Mouse (Mus musculus) ovary, postnatal 36 days (tissue): ENCODE results near the gene Snx15.
"Not testable (repeated sequence)": the region's sequence is repeated elsewhere in the genome, so short reads cannot be mapped to it uniquely, and the experiment has no call there.

Source experiments
- DNase-seq: peaks from one replicate; pipeline ENCODE4 v3.0.0; 2022; ENCODE audit warnings: low spot score, mixed read lengths

Gene Snx15

DNA sequence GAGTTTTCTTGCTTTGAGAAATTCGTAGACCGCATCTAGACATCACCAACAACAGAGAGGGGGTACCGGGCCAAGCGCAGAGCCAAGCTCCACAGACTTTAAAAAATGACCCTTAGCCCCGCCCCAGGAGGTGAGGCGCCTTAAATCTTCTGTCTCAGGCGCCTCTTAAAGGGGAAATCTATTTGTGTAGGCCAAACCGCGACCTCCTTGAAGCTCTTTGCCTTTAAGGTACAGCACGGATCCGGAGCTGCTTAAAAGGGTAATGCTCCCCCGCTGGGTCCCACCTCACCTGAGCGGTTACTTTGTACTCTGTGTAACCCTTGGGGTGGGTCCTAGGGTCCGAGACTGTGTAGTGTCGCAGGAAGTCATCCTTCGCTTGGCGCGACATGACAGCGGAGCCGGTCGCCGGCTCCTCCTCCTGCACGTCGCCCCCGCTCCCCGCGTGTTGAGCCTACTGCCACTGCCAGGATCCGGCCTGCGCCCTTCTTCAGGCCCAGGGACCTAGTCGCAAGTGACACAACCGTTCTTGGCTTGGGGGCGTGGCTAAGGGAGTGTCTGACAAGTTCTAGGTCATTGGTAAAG lies at the start of gene Snx15:
TSS of gene Snx15 (minus strand) at position 545 of the 582 bp plus-strand sequence.
- DNase-seq, result peak; percentile 90

DNA sequence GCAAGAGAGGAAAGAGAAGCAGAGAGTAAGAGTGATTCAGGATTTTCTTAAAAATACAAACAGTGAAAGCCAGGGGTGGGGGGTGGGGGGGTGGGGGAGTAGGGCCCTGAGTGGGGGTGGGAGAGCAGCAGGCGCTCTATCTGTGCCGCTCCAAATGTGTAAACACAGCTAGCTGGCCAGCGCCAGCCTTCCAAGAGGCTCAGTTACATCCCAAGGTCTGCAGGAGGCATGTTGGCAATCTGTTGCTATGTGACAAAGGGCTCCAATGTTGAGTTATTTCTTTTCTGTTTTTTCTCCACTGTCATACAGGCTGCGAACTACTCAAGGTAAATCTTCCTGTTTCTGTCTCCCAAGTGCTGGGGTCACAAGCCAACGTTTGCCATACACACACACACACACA lies 46.7 kb upstream of the Snx15 start:
- DNase-seq, result peak; percentile 53

DNA sequence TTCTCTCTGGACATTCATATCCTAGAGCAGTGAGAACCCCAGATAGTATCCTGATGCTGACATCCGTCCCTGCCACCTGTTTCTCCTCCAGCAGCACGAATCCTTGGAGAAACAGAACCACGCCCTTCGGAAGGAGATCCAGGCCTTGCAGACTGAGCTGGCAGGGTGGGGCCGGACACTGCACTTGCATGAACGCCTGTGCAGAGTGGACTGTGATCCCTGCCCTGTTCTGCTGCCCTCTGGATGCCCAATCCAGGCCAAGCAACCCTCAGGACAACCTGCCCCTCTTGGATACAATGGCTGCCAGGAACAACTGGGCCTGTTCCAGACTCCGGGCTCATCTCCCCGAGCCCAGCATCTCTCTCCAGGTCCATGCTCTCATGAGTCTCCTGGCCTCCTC lies 43.1 kb upstream of the Snx15 start:
- DNase-seq, result no peak

DNA sequence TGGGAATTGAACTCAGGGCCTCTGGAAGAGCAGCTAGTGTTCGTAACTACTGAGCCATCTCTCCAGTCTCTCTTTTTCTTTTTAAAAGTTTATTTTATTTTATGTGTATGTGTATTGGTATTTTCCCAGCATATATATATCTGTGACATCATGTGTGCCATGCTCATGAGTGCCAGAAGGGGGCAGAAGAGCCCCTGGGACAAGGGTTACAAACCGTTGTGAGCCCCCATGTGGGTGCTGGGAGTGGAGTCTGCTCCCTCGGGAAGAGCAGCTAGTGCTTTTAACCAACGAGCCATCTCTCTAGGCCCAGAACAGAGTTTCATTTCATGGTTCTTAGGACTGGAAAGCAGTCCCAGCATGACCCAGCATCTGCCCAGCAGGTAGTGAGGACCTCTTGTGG lies 38.6 kb upstream of the Snx15 start:
- no peak for DNase-seq

DNA sequence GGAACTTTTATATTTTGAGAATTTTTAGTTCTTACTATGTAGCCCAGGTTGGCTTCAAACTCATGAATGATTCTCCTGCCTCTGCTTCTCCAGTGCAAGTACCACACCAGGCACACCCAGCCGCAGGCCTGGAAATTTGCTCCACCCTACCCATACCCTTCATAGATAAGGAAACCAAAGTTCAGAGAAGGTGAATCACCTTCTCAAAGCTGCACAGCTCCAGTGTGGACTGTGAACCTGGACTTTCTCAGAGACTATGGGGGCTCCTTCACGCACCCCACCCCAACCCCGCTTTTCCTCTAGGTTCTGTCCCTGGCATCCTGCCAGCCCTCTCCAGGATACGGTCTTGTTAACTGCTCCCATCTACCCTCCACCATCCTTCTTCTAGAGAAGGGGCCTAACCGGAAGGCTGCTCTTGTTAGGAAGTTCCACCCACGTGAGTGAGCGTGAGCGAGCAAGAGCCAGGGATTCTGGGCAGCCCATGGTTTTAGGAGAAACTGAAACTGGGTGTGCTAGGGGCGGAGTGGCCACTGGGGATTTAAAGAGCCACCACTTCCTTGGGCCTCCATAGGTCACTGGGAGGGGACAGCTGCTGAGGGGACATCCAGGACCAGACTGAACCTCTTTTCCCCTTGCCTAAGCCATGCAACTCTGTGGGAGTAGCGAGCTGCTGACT lies 35.9 kb upstream of the Snx15 start:
- DNase-seq, result no peak

DNA sequence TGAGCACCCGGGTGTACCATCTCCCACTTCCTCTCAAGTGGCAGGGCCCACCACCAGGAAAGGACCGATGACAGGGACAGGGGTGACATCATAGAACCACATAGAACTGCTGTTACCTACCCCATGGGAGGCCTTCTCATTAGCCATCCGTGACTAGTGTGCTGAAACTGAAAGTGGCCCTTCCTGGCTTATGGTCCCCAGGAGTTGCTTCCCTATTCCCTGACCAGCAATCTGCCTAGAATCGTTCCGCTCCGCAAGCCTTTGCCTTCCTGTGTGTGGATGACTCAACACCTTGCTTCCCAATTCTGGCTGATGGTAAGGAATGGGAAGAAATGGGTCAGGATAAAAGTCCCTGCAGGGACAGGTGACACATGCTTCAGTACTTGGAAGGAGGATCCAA lies 29.1 kb upstream of the Snx15 start:
- DNase-seq, result no peak

DNA sequence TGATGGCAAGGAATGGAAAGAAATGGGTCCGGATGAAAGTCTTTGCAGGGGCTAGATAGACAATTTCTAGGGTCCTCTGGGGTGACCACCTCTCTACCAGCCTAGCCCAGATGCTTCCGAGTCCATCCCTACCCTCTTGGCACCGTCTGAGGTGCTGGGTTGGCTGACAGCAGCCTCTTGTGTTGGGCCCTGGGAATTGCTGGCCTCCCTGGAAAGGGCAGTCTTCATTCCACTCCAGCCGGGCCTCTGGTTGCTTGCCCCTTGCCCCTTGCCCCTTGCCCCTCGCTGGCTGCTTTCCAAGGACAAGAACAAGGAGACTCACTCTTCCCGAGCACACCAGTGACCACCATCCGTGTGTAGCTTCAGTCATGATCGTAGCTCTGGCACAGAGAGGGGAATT lies 28.3 kb upstream of the Snx15 start:
- DNase-seq, result no peak

DNA sequence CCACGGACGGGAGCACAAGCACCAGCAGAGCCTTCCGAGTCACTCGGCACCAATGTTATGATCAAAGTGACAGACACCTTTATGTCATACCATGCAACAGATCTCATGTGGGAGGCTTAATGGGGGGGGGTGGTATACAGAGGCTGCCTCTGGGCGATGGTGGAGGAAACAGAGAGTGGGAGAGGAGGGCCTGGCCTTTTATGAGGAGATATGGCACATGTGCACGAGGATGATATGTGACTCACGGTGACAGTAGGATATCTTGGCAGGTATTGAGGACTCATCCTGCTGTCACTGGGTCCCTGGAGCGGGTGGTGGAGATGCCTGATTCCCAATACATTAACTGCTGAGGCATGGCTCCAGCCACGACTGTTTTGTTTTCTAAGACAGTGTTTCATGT lies 27.1 kb upstream of the Snx15 start:
- no peak for DNase-seq

DNA sequence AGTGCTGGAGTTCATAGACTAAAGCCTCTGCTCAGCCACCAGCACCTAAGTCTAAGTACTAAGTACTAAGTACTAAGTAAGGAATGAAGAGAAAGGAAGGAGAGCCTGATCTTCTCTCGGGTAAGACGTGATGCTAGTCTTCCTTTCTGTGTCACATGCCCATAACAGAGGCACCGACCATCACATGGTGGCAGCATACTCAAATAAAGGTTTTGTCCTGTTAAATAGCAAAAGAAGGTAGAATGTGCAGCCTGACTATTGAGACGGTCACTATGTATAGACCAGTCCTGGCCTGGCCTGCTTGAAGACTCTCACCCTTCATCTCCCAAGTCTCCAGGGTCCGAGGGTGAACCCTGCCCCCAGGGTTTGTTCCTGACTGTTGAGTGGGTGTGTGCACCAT lies 16.7 kb upstream of the Snx15 start:
- no peak for DNase-seq

DNA sequence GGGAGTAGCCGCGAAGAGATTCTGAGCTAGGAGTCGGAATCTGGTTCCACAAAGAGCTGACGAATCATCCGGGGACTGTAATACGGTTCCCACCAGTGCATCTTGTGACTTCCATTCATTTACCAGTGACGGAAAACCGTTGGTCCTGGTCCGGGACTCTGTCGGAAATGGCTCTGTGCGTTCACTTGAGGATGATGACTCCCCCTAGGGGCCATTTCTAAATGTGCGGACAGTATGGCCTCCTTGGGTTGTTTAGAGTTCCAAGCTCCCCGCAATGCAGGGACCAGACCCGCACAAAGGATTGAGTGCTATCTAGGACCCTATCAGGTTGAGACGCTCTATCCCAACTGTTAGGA lies 13.3 kb upstream of the Snx15 start, which contains the start of gene Arl2:
TSS of gene Arl2 (minus strand) at position 155 of the 356 bp plus-strand sequence.
- peak; percentile 55 for DNase-seq

DNA sequence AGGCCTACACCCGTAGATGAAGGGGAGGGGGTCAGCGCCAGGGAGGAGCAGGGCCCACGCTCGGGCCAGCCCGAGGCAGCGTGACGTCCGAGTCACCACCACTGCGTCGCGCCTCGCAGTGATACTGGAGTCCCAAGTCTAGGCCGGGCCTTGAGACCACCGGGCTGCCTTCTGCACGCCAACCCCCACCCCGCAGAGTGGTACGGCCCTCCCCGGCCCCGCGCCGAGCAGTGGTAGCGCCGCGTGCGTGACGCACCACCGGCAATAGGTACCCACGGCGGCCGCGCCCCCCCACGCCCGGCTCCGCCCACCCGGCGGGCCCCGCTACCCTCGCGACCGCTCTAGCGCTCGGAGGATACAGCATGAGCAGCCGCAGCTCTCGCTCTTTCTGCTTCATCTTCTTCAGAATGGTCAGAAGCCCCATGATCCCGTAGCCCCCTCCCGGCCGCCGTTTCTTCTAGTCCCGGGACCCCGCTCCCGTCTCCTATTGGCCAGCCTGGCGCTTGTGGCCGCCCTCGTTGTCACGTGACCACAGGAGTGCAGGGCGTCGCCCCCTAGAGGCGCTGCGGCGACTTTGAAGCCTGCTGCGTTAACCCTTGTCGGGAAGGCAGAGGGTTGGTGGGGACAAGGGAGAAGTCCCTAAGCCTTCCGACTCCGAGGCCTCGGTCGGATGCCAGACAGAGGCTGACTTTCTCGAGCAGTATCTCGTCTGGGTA lies 12.7 kb upstream of the Snx15 start, which contains the start of gene Batf2:
TSS of gene Batf2 (plus strand) at position 306 of the 716 bp plus-strand sequence.
- peak; percentile 89 for DNase-seq

DNA sequence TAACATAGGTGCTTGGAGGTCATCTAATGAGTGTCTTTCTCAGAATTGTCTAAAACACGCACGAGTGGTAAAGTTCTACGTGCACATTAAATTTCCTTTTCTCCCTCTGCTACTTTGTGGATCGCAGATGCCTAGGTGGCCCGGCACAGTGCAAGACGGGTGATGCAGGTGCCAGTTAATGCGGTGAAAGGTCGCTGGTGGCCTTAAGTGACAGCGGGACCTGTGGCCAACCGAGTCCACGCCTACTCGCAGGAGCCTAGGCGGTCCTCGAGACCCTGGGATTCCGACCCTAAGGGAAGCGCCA lies 12.2 kb upstream of the Snx15 start:
- DNase-seq, result no peak

DNA sequence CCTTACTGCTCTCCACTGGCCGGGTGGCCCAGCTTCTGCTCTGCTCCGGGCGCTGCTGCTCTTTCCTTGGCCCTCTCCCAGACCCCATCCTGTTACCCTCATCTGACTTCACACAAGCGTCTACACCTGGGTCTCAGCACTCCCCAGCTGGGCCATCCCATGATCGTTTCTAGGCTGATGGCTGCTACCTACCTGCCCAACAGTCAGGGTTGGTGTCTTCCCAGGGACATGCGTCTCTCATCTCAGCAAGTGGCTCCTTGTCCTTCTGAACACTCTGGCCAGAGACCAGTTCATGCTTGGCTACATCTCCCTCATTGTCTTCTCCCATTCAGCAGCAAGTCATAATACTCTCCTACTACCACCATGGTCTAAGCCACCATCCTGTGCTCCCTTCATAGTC lies 11.6 kb upstream of the Snx15 start:
- DNase-seq, result no peak

DNA sequence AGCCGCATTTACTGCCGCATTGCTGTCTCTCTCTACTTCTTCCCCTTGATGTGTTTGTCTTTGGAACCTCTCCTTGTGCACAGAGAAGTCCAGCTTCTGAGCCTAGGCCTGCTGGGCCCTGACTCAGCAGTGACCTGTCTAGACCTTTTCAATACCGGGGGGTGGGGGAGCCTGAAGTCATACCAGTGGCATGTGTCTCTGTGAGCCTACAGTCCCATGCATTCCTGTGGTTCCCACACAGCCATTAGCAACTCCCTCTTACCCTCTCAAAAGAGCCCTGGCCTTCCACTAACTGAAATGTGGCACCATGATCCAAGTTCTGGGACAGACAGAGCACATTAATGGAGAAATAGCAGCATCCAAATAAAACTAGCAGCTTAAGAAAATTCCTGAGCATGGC lies 8.3 kb upstream of the Snx15 start:
- DNase-seq, result no peak

DNA sequence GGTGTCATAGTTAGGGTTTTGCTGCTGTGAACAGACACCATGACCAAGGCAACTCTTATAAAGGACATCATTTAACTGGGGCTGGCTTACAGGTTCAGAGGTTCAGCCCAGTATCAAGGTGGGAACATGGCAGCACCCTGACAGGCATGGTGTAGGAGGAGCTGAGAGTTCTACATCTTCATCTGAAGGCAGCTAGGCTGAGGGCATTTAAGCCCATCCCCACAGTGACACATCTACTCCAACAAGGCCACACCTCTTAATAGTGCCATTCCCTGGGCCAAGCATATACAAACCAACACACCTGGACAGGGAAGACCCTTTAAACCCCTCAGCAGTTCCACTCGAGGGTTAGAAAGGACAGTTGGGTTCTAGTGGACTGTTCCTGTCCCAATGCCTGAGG lies 5.1 kb upstream of the Snx15 start:
- not testable (repeated sequence) for DNase-seq

DNA sequence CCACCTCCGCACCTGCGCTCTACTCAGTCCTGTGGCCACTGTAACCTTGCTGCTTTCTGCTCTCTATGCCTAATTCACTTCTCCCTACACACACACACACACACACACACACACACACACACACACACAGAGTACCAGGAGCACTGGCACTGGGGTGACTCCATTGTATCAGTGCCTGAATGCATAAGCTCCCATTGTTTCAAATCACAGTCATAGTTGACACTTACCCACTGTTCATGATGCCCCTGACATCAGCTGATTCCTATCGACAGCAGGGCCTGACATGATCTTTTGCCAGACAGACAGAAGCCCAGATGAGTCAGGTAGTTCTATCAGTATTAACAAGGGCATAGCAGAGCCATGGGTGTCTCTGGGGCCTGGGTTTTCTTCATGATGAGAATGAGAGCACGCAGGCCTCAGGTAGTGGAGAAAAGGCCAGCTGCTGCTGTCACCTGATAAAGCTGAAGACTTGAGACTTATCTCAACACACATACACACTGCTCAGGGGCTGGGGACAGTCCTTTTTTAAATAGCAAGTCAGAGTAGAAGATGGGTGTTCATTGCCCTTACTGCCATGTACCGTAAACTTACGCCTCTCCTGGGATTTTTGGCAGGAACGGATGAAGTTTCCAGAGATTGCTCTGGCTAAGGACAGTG lies 4.2 kb upstream of the Snx15 start:
- no peak for DNase-seq

DNA sequence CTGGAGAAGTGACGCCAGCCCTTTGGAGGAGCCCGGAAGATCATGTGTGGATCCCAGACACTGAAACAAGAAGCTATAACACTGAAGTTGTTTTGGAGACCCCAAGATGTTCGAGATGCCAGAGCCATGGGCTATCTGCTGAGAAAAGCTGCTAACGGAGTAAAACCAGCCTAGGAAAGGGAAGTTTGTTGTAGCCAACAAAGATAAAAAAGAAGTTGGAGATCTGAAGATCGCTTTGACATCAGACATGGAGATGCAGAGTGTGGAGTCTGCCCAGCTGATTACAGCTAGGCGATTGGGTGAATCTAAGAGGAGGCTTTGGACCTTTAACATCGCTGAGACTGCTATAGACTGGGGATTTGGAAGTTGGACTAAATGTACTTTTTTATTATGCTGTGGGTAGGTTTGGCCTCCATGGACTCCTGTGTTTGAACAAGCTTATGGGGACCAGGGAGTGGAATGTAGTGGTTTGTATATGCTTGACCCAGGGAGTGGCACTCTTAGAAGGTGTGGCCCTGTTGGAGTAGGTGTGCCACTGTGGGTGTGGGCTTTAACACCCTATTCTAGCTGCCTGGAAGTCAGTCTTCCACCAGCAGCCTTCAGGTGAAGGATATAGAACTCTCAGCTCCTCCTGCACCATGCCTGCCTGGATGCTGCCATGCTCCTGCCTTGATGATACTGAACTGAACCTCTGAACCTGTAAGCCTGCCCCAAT lies 2.5 kb upstream of the Snx15 start:
- DNase-seq, result not testable (repeated sequence)

DNA sequence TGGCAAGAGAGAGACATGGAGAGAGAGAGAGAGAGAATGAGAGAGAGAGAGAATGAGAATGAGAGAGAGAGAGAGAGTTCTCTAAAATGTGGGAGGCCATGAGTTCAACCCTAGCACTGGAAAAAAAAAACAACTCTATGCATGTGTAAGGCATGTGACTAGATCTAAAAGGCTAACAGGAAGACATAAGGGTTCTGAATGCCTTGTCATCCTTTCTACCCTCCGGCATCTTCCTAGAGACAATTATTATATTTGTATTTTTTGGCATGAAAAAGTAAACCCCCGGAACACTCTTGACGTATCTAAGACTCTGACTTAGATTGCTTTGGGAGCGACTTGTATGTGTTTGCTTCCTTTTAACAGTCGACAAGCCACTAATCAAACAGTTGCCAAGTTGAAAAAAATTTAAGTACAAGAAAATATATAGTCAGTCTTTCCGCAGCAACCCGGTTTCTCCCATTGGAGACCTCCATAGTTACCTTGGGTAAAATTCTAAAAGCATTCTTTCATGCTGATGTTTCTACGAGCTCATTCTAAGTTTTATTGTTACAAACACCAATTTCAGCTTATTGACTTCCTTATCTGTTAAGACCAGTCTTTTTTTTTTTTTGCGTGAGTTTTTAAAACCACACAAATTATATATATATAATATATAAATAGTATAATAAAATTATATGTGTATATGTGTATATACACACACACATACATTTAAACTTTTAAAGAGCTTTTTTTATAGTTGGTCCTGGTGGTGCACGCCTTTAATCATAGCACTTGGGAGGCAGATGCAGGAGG lies 1.1 kb downstream of the Snx15 start:
- DNase-seq, result no peak

DNA sequence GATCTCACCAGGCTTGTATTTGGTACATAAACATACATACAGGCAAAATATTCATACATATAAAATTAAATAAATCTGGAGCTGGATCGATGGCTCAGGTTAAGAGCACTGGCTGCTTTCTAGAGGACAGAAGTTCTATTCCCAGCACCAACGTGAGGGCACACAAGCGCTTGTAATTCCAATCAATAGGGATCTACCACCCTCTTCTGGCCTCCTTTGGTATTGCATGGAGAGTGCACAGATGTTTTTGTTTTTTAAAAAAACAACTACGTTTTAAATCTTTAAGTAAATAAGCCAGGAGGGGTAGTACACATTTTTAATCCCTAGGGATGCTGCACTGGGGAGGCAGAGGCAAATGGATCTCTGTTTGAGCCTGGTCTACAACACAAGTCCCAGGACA lies 1.8 kb downstream of the Snx15 start:
- DNase-seq, result no peak

DNA sequence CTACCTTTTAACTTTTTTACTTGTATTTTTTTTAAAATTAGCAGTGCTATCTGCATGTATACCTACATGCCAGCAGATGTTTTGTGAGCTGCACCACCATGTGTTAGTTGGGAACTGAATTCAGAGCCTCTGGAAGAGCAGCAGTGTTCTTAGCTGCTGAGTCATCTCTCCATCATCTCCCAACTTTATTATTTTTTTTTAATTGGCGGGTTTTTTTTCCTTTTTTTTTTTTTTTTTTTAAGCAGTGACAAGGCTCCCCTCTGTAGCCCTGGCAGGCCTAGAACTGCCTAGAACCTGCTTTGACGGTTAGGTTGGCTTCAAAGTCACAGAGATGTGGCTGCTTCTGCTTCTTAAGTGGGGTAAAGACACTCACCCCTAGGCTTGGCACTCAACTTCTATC lies 3.2 kb downstream of the Snx15 start:
- DNase-seq, result no peak

DNA sequence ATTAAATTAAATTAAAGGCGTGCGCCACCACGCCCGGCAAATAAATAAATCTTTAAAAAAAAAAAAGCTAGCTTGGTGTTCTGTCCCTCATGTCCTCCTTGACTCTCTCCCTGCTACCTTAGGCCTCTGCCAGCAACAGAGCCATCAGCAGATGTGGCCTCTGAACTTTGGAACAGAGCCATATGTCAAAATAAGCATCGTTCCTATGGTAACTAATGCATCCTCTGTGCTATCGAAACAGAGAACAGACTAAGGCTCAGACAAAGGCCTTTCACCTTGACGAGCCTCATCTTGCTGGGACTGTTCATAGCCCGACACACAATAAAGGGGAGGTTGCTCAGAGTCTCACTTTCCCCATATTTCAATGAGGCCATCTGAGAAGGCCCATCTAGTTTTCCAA lies 4.8 kb downstream of the Snx15 start:
- DNase-seq, result no peak

DNA sequence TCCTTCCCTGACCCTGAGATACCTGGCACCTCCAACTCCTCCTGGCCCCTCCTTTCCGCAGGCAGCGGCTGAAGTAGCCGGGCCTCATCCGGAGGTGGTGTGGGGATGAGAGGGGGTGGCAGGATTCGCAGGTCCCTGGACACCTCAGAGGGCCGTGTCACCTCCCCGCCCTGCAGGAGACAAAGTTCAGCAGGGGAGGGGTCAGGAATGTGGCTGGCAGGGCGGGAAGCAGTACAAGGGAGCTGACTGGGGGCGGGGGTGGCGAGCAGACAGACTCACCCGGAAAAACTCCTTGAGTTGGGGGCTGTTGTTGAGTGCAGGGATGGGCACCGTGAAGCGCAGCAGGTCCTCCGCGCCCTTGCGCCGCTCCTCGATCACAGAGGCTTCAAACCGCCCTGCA lies 6.3 kb downstream of the Snx15 start:
- no peak for DNase-seq
